Mouse (Mus musculus): ENCODE measurements around the gene Wdr72. TPM values are rescaled to one million over a fixed set of nuclear protein-coding genes. Genes with fewer than 3 reads are reported as not detected.

Gene Wdr72
- polyA plus RNA-seq, 1 experiment from 2014 or later = 0.45 TPM

DNA sequence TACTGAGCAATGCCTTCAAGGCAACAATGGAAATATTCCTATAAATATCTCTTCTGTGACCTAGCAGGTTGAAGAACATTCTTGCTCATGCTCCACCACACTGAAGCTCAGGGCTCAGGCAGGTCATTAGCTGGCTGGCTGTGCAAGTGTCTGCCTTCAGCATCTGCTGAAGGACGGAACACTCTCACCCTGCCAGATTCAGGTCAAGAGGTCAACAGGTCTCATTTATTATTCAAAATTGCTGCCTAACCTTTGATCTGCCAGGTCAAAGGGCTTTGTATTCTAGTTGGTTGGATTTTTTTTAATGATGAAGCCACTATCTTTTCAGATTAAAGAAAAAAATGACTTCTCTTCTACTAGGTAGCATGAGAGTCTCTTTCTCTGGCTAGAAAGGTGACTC is 139.3 kb downstream of the Wdr72 start:
- no peaks in the 10 kb centered on the region for H3K27me3 ChIP-seq (replicated peaks; ENCODE audit: insufficient read depth, low read length)
- no peak overlapping the region for H3K4me2 ChIP-seq (replicated peaks; ENCODE audit: low read depth, low read length)
- ATAC-seq = no peak

GRCm38 (mm10) chr9:74250522-74250921 is 140.4 kb downstream of the Wdr72 start:
- no peak for ATAC-seq
- DNase-seq (ENCODE audit: low spot score) = no peak
- 25% methylated on average over 1 of the region's 1 CpGs for WGBS
- TF ChIP-seq CTCF (IDR thresholded peaks at IDR 0.05) (no peak), EP300 (IDR thresholded peaks at IDR 0.05) (no peak)
- Histone ChIP-seq H3K9ac (replicated peaks; ENCODE audit: low read depth) (no peak overlapping the region), H3K27me3 (replicated peaks; ENCODE audit: insufficient read depth, low read length) (no peaks in the 10 kb centered on the region), H3K27ac (ENCODE audit: low read length) (no peak overlapping the region), H3K4me2 (replicated peaks; ENCODE audit: low read depth, low read length) (no peak overlapping the region), H3K9me3 (ENCODE audit: low read length) (no peaks in the 10 kb centered on the region), H3K36me3 (ENCODE audit: insufficient read depth, low read length) (no peaks in the 10 kb centered on the region), H3K4me3 (ENCODE audit: low read depth, low read length) (no peak overlapping the region), H3K4me1 (ENCODE audit: insufficient read depth, low read depth, low read length) (no peaks in the 10 kb centered on the region)

More for the DNA sequence above, 139.3 kb downstream of the Wdr72 start:
- Histone ChIP-seq H3K4me3 (ENCODE audit: low read depth, low read length) (no peak overlapping the region), H3K4me1 (ENCODE audit: insufficient read depth, low read depth, low read length) (no peaks in the 10 kb centered on the region), H3K36me3 (ENCODE audit: insufficient read depth, low read length) (no peaks in the 10 kb centered on the region), H3K9ac (replicated peaks; ENCODE audit: low read depth) (no peak overlapping the region), H3K27ac (ENCODE audit: low read length) (no peak overlapping the region), H3K9me3 (ENCODE audit: low read length) (no peaks in the 10 kb centered on the region)
- TF ChIP-seq CTCF (IDR thresholded peaks at IDR 0.05) = no peak
- no peak for TF ChIP-seq EP300 (IDR thresholded peaks at IDR 0.05)
- no peak for DNase-seq (ENCODE audit: low spot score)
- WGBS = 50% methylated on average over 1 of the region's 1 CpGs

DNA sequence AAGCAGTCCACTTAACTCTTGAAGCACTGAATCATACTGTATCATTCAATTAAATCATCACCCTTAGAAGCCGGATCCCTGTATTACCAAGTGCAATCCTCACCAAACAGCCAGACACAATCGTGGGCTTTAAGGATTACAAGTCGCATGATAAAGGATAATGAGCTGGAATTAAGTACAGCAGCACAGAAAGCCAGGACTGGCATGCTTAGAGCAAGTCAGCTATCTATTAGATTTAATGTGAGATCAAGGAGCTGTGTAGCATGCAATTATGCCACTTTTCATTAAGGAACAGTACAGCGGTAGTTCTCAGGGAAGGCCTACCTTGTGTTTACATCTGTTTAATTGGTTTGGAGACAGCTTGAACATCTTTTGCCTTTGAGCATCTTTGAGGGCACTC is 148.2 kb downstream of the Wdr72 start:
- Histone ChIP-seq H3K36me3 (ENCODE audit: insufficient read depth, low read length) (no peaks in the 10 kb centered on the region), H3K4me2 (replicated peaks; ENCODE audit: low read depth, low read length) (no peak overlapping the region), H3K9ac (replicated peaks; ENCODE audit: low read depth) (no peak overlapping the region), H3K4me3 (ENCODE audit: low read depth, low read length) (no peak overlapping the region), H3K9me3 (ENCODE audit: low read length) (no peaks in the 10 kb centered on the region), H3K27ac (ENCODE audit: low read length) (no peak overlapping the region), H3K4me1 (ENCODE audit: insufficient read depth, low read depth, low read length) (no peaks in the 10 kb centered on the region), H3K27me3 (replicated peaks; ENCODE audit: insufficient read depth, low read length) (no peaks in the 10 kb centered on the region)
- TF ChIP-seq EP300 (IDR thresholded peaks at IDR 0.05) (no peak), CTCF (IDR thresholded peaks at IDR 0.05) (no peak)
- DNase-seq (ENCODE audit: low spot score) = no peak
- ATAC-seq = no peak
- WGBS = 77% methylated on average over 4 of the region's 4 CpGs

DNA sequence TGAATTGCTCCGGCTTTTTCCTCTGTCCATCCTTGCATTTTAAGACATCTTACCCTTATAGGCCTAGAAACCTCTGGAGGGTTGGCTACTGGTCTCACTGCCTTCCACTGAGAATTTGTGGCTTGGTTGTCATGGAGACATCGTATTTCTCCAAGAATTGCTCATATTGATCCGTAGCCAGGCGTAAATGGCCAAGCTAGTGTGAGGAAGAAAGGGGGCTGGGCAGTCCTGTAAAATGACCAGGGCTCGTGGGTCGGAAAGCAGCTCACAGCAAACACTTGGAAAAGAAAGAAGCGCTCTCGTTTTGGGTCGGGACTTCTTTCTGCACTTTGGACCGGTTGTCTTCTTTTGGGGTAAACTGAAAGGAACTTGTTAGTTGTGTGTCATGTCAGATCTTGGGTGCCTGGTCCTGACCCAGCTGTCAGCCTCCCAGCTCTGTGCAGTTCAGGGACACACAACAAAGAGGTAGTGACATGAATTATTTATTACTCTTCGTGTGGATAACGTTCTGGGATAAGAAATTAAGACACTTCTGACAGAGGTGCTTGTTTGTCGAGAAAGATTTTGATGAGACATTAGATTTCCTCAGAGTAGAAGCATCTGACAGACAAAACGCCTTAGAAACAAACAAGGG is 167.7 kb downstream of the Wdr72 start:
- ATAC-seq (no peak), DNase-seq (ENCODE audit: low spot score) (no peak)
- H3K9me3 ChIP-seq (ENCODE audit: low read length) = no peaks in the 10 kb centered on the region
- 56% methylated on average over 14 of the region's 14 CpGs for WGBS
- H3K9ac ChIP-seq (replicated peaks; ENCODE audit: low read depth) = no peak overlapping the region
- no peaks in the 10 kb centered on the region for H3K36me3 ChIP-seq (ENCODE audit: insufficient read depth, low read length)
- H3K4me1 ChIP-seq (ENCODE audit: insufficient read depth, low read depth, low read length) = no peaks in the 10 kb centered on the region
- H3K4me2 ChIP-seq (replicated peaks; ENCODE audit: low read depth, low read length) = no peak overlapping the region
- no peak overlapping the region for H3K27ac ChIP-seq (ENCODE audit: low read length)
- no peak for TF ChIP-seq EP300 (IDR thresholded peaks at IDR 0.05)
- H3K27me3 ChIP-seq (replicated peaks; ENCODE audit: insufficient read depth, low read length) = no peaks in the 10 kb centered on the region
- H3K4me3 ChIP-seq (ENCODE audit: low read depth, low read length) = no peak overlapping the region

DNA sequence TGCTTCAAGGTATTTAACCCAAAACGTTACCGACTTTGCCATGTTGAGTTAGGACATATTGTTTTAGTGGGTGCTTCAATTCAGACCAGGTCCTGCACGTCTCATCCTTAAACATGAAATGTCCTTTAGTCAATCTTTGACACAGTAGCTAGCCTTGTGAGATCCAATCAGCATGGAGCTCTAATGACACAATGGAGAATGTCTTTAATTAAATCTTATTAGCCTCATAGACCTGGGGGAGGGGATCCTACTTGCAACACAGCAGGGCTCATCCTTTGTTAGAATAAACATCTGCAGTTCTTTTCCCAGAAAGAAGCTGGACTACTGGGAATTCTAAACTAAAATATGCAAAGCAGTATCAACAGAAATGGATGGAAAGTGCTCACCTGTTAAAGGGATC is 171.9 kb downstream of the Wdr72 start:
- no peak overlapping the region for H3K9ac ChIP-seq (replicated peaks; ENCODE audit: low read depth)
- WGBS = 58% methylated on average over 3 of the region's 3 CpGs
- no peaks in the 10 kb centered on the region for H3K4me1 ChIP-seq (ENCODE audit: insufficient read depth, low read depth, low read length)
- DNase-seq (ENCODE audit: low spot score) (no peak), ATAC-seq (no peak)
- no peak overlapping the region for H3K4me2 ChIP-seq (replicated peaks; ENCODE audit: low read depth, low read length)
- no peak overlapping the region for H3K27ac ChIP-seq (ENCODE audit: low read length)
- no peaks in the 10 kb centered on the region for H3K27me3 ChIP-seq (replicated peaks; ENCODE audit: insufficient read depth, low read length)
- no peaks in the 10 kb centered on the region for H3K36me3 ChIP-seq (ENCODE audit: insufficient read depth, low read length)
- H3K9me3 ChIP-seq (ENCODE audit: low read length) = no peaks in the 10 kb centered on the region
- H3K4me3 ChIP-seq (ENCODE audit: low read depth, low read length) = no peak overlapping the region
- no peak for TF ChIP-seq EP300 (IDR thresholded peaks at IDR 0.05)
- no peak for TF ChIP-seq CTCF (IDR thresholded peaks at IDR 0.05)

- no peaks in the 10 kb centered on the region for H3K4me1 ChIP-seq (ENCODE audit: insufficient read depth, low read depth, low read length)
- no peak overlapping the region for H3K27ac ChIP-seq (ENCODE audit: low read length)
- no peaks in the 10 kb centered on the region for H3K9me3 ChIP-seq (ENCODE audit: low read length)
- H3K27me3 ChIP-seq (replicated peaks; ENCODE audit: insufficient read depth, low read length) = no peaks in the 10 kb centered on the region
- DNase-seq (ENCODE audit: low spot score) = peak; percentile 90
- no peak overlapping the region for H3K9ac ChIP-seq (replicated peaks; ENCODE audit: low read depth)
- H3K4me3 ChIP-seq (ENCODE audit: low read depth, low read length) = no peak overlapping the region
- peak; percentile 78 for TF ChIP-seq CTCF (IDR thresholded peaks at IDR 0.05)
- TF ChIP-seq EP300 (IDR thresholded peaks at IDR 0.05) = no peak
- H3K36me3 ChIP-seq (ENCODE audit: insufficient read depth, low read length) = no peaks in the 10 kb centered on the region
- no peak for ATAC-seq
- no peak overlapping the region for H3K4me2 ChIP-seq (replicated peaks; ENCODE audit: low read depth, low read length)
- WGBS = 10% methylated on average over 2 of the region's 2 CpGs
These were observed 176.1 kb downstream of the Wdr72 start for GRCm38 (mm10) chr9:74286210-74286609.

DNA sequence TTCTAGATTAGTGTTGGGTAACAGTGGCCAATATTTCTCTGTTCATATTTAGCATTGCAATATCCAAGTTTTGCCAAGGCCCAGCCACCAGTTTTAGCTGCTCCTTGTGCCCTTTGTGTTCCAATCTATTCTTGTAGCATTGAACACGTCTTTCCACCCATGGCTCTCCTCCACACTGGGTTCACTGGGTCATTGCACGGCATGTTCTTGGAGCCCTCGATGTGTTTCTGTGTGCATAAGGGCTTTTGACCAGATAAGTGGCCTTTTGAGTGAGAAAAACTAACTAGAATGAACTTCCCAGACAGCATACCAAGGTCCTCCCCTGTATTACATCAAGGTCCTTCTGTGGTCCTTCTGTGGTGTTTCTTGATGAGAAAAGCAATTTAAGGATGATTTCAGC is 184.3 kb downstream of the Wdr72 start:
- TF ChIP-seq EP300 (IDR thresholded peaks at IDR 0.05) = peak; percentile 81
- no peak for TF ChIP-seq CTCF (IDR thresholded peaks at IDR 0.05)
- Histone ChIP-seq H3K27me3 (replicated peaks; ENCODE audit: insufficient read depth, low read length) (no peaks in the 10 kb centered on the region), H3K27ac (ENCODE audit: low read length) (no peak overlapping the region), H3K4me1 (ENCODE audit: insufficient read depth, low read depth, low read length) (no peaks in the 10 kb centered on the region; the same call in 1 of the 2 replicates), H3K36me3 (ENCODE audit: insufficient read depth, low read length) (no peaks in the 10 kb centered on the region), H3K4me3 (ENCODE audit: low read depth, low read length) (no peak overlapping the region), H3K9ac (replicated peaks; ENCODE audit: low read depth) (no peak overlapping the region), H3K9me3 (ENCODE audit: low read length) (no peaks in the 10 kb centered on the region), H3K4me2 (replicated peaks; ENCODE audit: low read depth, low read length) (no peak overlapping the region)
- DNase-seq (ENCODE audit: low spot score) = peak; percentile 82
- peak; percentile 95 for ATAC-seq
- 48% methylated on average over 3 of the region's 3 CpGs for WGBS

All from lung, postnatal 0 days (tissue).